Mouse (Mus musculus): ENCODE results near the gene Klf5. TPM values are rescaled to one million over a fixed set of nuclear protein-coding genes. Genes with fewer than 3 reads are reported as not detected.
A peak's percentile ranks its signal among the peaks of the same experiment; 100 is the strongest.

Gene Klf5
- total RNA-seq, 2 experiments from 2014 or later = 16.4 to 16.5 TPM

GRCm38 (mm10) chr14:99292176-99292575, 6.3 kb upstream of the Klf5 start:
- Histone ChIP-seq H3K4me3 (no peak overlapping the region), H3K27ac (no peak overlapping the region)
- intact Hi-C loops (cut with DNase I) = no loop called here
- DNase-seq (ENCODE audit: extremely low spot score in 1 of 2, low spot score in 2 of 2) = no peak
- TF ChIP-seq CTCF (IDR thresholded peaks at IDR 0.05) = no peak

GRCm38 (mm10) chr14:99294424-99294823, 4.1 kb upstream of the Klf5 start:
- DNase-seq (ENCODE audit: extremely low spot score in 1 of 2, low spot score in 2 of 2) = no peak

GRCm38 (mm10) chr14:99295606-99296341, 2.7 kb upstream of the Klf5 start:
- intact Hi-C loops (cut with DNase I) = loop anchor here (5.0 kb wide), 3 partner anchors 82 to 337 kb away; no protein-coding TSS in a partner anchor
- no peak for TF ChIP-seq CTCF (IDR thresholded peaks at IDR 0.05)
- Histone ChIP-seq H3K4me3 (no peak overlapping the region), H3K27ac (no peak overlapping the region)
- DNase-seq (ENCODE audit: extremely low spot score in 1 of 2, low spot score in 2 of 2) = peak in 1 of 2 experiments; percentile 26

More at GRCm38 (mm10) chr14:99294424-99294823, 4.1 kb upstream of the Klf5 start:
- TF ChIP-seq CTCF (IDR thresholded peaks at IDR 0.05) = no peak
- Histone ChIP-seq H3K4me3 (no peak overlapping the region), H3K27ac (no peak overlapping the region)
- intact Hi-C loops (cut with DNase I) = no loop called here

- peak overlapping the region; percentile 87 for H3K27ac ChIP-seq
- intact Hi-C loops (cut with DNase I) = loop anchor here (2.0 to 5.0 kb wide), 4 partner anchors 78 to 596 kb away; no protein-coding TSS in a partner anchor
- H3K4me3 ChIP-seq = peak overlapping the region; percentile 90
- TF ChIP-seq CTCF (IDR thresholded peaks at IDR 0.05) = no peak; the same call in 1 of the 2 replicates
- DNase-seq (ENCODE audit: extremely low spot score in 1 of 2, low spot score in 2 of 2) = peak; percentile 55 to 62
Measured at GRCm38 (mm10) chr14:99299022-99299481, 561 bp downstream of the Klf5 start.

- intact Hi-C loops (cut with DNase I) = loop anchor here (2.0 to 5.0 kb wide), 5 partner anchors 78 to 595 kb away; no protein-coding TSS in a partner anchor
- Histone ChIP-seq H3K4me3 (peak overlapping the region; percentile 90), H3K27ac (peak overlapping the region; percentile 87)
- peak; percentile 31 to 47 for DNase-seq (ENCODE audit: extremely low spot score in 1 of 2, low spot score in 2 of 2)
- no peak for TF ChIP-seq CTCF (IDR thresholded peaks at IDR 0.05)
Measured at GRCm38 (mm10) chr14:99299701-99300191, 1.3 kb downstream of the Klf5 start.

- intact Hi-C loops (cut with DNase I) = loop anchor here (2.0 kb wide), 1 partner anchor 447 kb away; no protein-coding TSS in a partner anchor
Measured at GRCm38 (mm10) chr14:99301472-99301871, 3.0 kb downstream of the Klf5 start.

GRCm38 (mm10) chr14:99304387-99304786, 5.9 kb downstream of the Klf5 start:
- DNase-seq (ENCODE audit: extremely low spot score in 1 of 2, low spot score in 2 of 2) = no peak
- no peak overlapping the region for H3K4me3 ChIP-seq
- TF ChIP-seq CTCF (IDR thresholded peaks at IDR 0.05) = no peak
- no peak overlapping the region for H3K27ac ChIP-seq
- intact Hi-C loops (cut with DNase I) = no loop called here

More at GRCm38 (mm10) chr14:99301472-99301871, 3.0 kb downstream of the Klf5 start:
- no peak; the same call in 1 of the 2 replicates for TF ChIP-seq CTCF (IDR thresholded peaks at IDR 0.05)
- DNase-seq (ENCODE audit: extremely low spot score in 1 of 2, low spot score in 2 of 2) = no peak
- no peak overlapping the region for H3K27ac ChIP-seq
- H3K4me3 ChIP-seq = peak overlapping the region; percentile 1; the same call in 1 of the 2 replicates

- intact Hi-C loops (cut with DNase I) = no loop called here
- DNase-seq (ENCODE audit: extremely low spot score in 1 of 2, low spot score in 2 of 2) = no peak
- TF ChIP-seq CTCF (IDR thresholded peaks at IDR 0.05) = no peak
- no peak overlapping the region for H3K27ac ChIP-seq
- no peak overlapping the region for H3K4me3 ChIP-seq
Measured at GRCm38 (mm10) chr14:99304997-99305792, 6.7 kb downstream of the Klf5 start.

GRCm38 (mm10) chr14:99306410-99306809, 7.9 kb downstream of the Klf5 start:
- intact Hi-C loops (cut with DNase I) = no loop called here
- no peak for TF ChIP-seq CTCF (IDR thresholded peaks at IDR 0.05)
- no peak for DNase-seq (ENCODE audit: extremely low spot score in 1 of 2, low spot score in 2 of 2)
- Histone ChIP-seq H3K27ac (no peak overlapping the region), H3K4me3 (no peak overlapping the region)

GRCm38 (mm10) chr14:99309606-99310005, 11.1 kb downstream of the Klf5 start:
- TF ChIP-seq CTCF (IDR thresholded peaks at IDR 0.05) = no peak
- no peak for DNase-seq (ENCODE audit: extremely low spot score in 1 of 2, low spot score in 2 of 2)
- H3K27ac ChIP-seq = no peak overlapping the region
- intact Hi-C loops (cut with DNase I) = no loop called here
- no peak overlapping the region for H3K4me3 ChIP-seq

GRCm38 (mm10) chr14:99310358-99310757, 11.9 kb downstream of the Klf5 start:
- no peak for DNase-seq (ENCODE audit: extremely low spot score in 1 of 2, low spot score in 2 of 2)
- no peak overlapping the region for H3K4me3 ChIP-seq
- intact Hi-C loops (cut with DNase I) = no loop called here
- no peak for TF ChIP-seq CTCF (IDR thresholded peaks at IDR 0.05)
- H3K27ac ChIP-seq = no peak overlapping the region

- TF ChIP-seq CTCF (IDR thresholded peaks at IDR 0.05) = no peak
- H3K4me3 ChIP-seq = no peak overlapping the region
- no peak overlapping the region for H3K27ac ChIP-seq
- intact Hi-C loops (cut with DNase I) = no loop called here
- DNase-seq (ENCODE audit: extremely low spot score in 1 of 2, low spot score in 2 of 2) = no peak
Measured at GRCm38 (mm10) chr14:99313062-99313461, 14.6 kb downstream of the Klf5 start.

Data from left cerebral cortex, adult 2 months (tissue).